Mouse (Mus musculus): ENCODE results near the gene Psg22.
"Not testable (repeated sequence)": the region's sequence is repeated elsewhere in the genome, so short reads cannot be mapped to it uniquely, and the experiment has no call there.

Gene Psg22

DNA sequence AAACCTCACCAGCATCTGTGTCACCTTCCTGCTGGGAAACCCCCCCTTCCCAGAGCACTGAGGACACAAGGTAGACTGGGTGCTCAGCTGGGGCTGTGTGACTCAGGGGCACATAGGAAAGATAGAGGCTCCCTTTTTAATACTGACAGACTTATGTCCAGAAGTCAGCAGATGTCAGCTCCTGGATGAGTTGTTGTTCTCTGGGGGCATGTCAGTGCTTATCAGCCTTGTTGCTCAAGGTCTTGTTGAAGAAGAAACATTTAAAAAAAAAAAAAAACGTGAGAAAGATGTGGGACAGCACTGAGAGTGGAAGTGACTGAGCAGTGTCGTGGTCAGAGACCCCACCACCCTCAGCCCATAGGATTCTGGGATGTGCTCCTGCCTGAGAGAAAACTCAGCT is at the start of gene Psg22:
Gene Psg22, plus strand, starts transcription at position 301 of the 400 bp plus-strand sequence.
- no peak for DNase-seq (ENCODE audit: low spot score)

- no peak for DNase-seq (ENCODE audit: low spot score)
These were observed 38.1 kb upstream of the Psg22 start for GRCm38 (mm10) chr7:18679772-18680171.

GRCm38 (mm10) chr7:18685586-18685985 is 32.3 kb upstream of the Psg22 start:
- no peak for DNase-seq (ENCODE audit: low spot score)

DNA sequence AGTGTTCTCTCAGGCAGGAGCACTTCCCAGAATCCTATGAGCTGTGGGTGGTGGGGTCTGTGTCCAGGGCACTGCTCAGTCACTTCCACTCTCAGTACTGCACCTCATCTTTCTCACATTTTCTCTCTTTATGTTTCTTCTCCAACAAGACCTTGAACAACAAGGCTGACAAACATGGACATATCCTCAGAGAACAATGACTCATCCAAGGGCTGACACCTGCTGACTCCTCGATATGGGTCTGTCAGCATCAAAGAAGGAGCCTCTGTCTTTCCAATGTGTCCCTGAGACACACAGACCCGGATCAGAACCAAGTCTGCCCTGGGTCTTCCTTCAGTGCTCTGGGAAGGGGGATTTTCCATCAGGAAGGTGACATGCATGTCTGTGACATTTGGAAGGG is 31.8 kb upstream of the Psg22 start, which contains the start of gene Psg20:
Gene Psg20, minus strand, starts transcription at position 101 of the 400 bp plus-strand sequence.
- no peak for DNase-seq (ENCODE audit: low spot score)

DNA sequence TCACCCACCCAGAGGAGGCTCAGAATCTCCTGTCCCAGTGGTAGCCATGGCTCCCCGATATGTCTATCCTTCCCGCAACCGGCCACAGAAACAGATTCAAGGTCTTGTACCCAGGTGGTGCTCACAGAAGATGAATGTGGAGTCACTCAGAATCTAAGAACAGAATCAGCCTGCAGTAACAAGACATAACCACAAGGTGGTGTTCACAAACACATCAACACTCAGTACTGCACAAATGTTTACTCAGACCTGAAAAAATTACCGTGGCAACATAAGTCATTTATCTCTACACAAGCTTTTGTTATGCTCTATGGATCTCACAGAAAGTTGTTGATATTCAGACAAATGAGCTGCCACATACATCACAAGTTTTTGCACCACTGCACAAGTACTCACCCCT is 7.6 kb upstream of the Psg22 start:
- DNase-seq (ENCODE audit: low spot score), result not testable (repeated sequence)

DNA sequence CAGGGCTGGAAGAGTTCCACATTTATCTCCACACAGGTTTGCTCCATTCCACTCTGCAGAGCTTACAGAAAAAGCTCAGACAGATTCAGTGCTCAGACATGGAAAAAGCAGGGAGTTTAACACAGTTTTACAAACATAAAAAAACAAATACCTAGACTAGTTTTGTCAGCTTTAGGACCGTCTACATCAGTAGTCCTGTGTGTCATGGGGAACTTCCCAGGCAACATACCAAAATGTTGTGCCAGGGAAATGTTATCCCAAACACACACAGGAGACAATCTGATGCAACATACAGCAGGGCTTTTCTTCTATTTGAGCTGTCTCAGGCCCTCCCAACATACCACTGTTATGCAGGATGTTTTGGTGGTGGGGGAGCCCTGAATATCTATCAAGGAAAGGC is 7.0 kb upstream of the Psg22 start:
- no peak for DNase-seq (ENCODE audit: low spot score)

DNA sequence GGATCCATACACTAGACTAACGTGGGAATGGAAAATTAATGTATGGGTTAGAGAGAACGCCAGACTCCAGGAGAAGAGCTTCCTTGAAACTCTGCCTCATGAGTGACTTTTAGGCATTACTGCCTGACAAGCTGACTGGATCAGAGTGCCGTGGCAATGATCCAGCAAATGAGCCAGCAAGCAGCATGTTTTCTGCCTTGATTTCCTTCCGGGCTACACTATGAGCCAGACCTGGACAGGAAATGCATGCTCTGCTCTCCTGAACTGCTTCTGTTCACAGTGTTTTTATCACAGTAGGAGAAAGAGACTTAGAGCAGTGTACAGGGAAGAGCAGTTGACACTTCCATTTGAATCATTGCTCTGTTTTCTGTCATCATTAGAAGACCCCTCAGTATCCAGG is 2.3 kb upstream of the Psg22 start:
- DNase-seq (ENCODE audit: low spot score), result no peak

DNA sequence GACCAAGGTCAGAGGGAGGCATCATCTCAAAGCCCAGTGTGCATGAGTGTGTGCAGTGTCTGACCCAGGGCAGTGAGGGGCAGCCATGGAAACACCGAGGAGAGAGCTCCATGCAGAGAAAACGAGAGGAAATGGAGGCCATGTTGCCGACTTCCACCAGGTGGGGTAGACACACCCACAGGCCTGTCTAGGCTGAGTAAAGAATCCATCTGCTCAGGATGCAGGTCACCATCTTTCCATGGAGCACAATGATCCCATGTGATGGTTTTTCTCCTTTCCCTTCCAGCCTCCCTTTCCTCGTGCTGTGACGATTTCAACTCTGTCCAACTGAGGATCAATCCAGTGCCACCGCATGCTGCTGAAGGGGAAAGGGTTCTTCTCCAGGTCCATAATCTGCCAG is 6.1 kb downstream of the Psg22 start:
- DNase-seq (ENCODE audit: low spot score), result no peak

GRCm38 (mm10) chr7:18725931-18726330 is 8.0 kb downstream of the Psg22 start:
- DNase-seq (ENCODE audit: low spot score), result not testable (repeated sequence)

DNA sequence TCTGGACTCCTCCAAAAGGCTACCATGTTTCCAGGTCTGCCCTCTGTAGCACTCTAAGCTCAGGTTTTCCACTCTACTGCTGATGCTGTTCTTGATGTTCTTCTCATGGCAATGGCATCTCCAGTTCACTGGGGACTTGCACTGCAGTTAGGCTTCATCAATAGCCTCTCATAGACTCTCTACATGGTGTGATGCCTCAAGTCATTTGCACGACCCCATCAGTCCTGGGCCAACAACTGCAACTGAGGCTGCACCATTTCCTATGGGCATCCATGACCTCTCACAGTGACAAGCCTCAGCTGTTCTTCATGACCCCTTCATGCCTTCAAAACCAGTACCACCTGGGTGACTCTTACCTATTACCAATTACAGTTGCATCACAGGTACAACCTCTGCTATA is 10.5 kb downstream of the Psg22 start:
- no peak for DNase-seq (ENCODE audit: low spot score)

GRCm38 (mm10) chr7:18733111-18733510 is 15.2 kb downstream of the Psg22 start:
- no peak for DNase-seq (ENCODE audit: low spot score)

DNA sequence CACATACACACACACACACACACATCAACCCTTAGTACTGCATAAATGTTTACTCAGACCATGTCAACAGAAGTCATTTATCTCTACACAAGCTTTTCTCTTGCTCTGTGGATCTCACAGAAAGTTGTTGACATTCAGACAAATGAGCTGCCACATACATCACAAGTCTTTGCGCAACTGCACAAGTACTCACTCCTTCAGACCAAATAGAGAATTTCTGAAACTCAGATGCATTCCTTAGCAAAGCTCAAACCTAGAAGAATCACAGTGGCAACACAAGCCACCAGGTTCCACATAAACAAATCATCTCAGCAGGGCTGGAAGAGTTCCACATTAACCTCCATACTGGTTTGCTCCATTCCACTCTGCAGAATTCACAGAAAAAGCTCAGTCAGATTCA is 16.6 kb downstream of the Psg22 start:
- no peak for DNase-seq (ENCODE audit: low spot score)

- no peak for DNase-seq (ENCODE audit: low spot score)
These were observed 28.4 kb downstream of the Psg22 start for GRCm38 (mm10) chr7:18746189-18746860.

- not testable (repeated sequence) for DNase-seq (ENCODE audit: low spot score)
These were observed 29.5 kb downstream of the Psg22 start for GRCm38 (mm10) chr7:18747420-18747819.

GRCm38 (mm10) chr7:18748994-18749895 is 31.4 kb downstream of the Psg22 start:
- DNase-seq (ENCODE audit: low spot score), result no peak

DNA sequence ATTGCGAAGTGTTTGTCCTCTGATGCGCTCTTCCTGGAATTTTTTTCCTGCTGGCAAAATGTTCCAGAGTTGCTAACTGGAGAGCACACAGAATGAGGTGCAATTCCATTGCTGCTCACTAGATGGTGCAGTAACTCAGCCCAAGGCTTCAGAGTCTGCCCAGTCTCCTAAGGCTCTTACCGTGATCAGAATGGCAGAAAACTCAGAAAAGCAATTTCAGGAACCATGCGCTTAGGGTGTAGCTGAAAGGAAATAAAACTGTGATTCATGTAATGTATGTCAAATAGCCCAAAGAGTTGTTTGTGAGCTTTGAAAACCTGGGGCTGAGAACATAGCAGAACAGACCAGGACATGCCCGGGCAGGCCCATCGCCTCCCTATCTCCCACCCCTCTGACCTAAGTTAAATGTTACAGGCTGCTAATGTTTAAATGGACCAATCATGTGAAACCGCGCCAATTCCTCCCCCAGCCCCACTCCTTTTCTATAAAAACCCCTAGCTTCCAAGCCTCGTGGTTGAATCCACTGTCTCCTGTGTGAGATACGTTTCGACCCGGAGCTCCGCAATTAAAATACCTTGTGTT is 32.1 kb downstream of the Psg22 start:
- DNase-seq (ENCODE audit: low spot score), result not testable (repeated sequence)

GRCm38 (mm10) chr7:18760152-18760551 is 42.3 kb downstream of the Psg22 start:
- not testable (repeated sequence) for DNase-seq (ENCODE audit: low spot score)

- not testable (repeated sequence) for DNase-seq (ENCODE audit: low spot score)
These were observed 45.0 kb downstream of the Psg22 start for GRCm38 (mm10) chr7:18762885-18763284.
